Comparison of ENCODE assay signal across 14 mouse cellular contexts in genomic region chr7:51339841-51340540, GRCm38 (mm10).
DNase-seq lines count a peak whose midpoint lies in the region; ATAC-seq and TF ChIP-seq lines count a peak whose summit lies in the region.
"Had no signal": no experiment of that assay in that cellular context is flagged by ENCODE, and none has a peak within 500 bp of the region (broad histone marks: within the 10 kb centered on the region; RNA-seq: fewer than 3 reads in every experiment).

No protein-coding gene starts in this region.

- H3K9me3 ChIP-seq in kidney, embryonic 16.5 days (ENCODE audit: low read length) = no peaks in the 10 kb centered on the region
- no peaks in the 10 kb centered on the region for H3K9me3 ChIP-seq in midbrain, embryonic 14.5 days (ENCODE audit: control insufficient read depth, low read length)
- H3K9me3 ChIP-seq in midbrain, embryonic 10.5 days (replicated peaks) = no peaks in the 10 kb centered on the region
- no peaks in the 10 kb centered on the region for H3K9me3 ChIP-seq in kidney, postnatal 0 days (replicated peaks; ENCODE audit: low read length)
- H3K9me3 ChIP-seq: forebrain, embryonic 12.5 days; heart, embryonic 15.5 days had no signal

- no peak for ATAC-seq in kidney, embryonic 16.5 days (ENCODE audit: low FRiP score, low TSS enrichment)
- peak; percentile 66; the same call in 1 of the 2 replicates for ATAC-seq in midbrain, embryonic 14.5 days (ENCODE audit: low FRiP score, low TSS enrichment)
- ATAC-seq in kidney, postnatal 0 days (replicated peaks; ENCODE audit: low FRiP score, low read depth) = peak; percentile 72; the same call in 1 of the 2 replicates
- no peak for ATAC-seq in megakaryocyte, adult 5-6 weeks (ENCODE audit: poor library complexity, severe bottlenecking)

- WGBS in kidney, embryonic 16.5 days = 68% methylated on average over 7 of the region's 7 CpGs
- WGBS in midbrain, embryonic 14.5 days = 70% methylated on average over 7 of the region's 7 CpGs
- WGBS in midbrain, embryonic 10.5 days = 84% methylated on average over 7 of the region's 7 CpGs
- WGBS in kidney, postnatal 0 days = 66% methylated on average over 7 of the region's 7 CpGs

- no peak overlapping the region for H3K4me2 ChIP-seq in kidney, embryonic 16.5 days (replicated peaks; ENCODE audit: low read depth, low read length)
- H3K4me2 ChIP-seq in midbrain, embryonic 14.5 days (ENCODE audit: low read length) = no peak overlapping the region
- H3K4me2 ChIP-seq in kidney, postnatal 0 days (ENCODE audit: low read length) = no peak overlapping the region
- H3K4me2 ChIP-seq: forebrain, embryonic 12.5 days; heart, embryonic 15.5 days had no signal

- H3K4me3 ChIP-seq in kidney, embryonic 16.5 days (ENCODE audit: low read length) = no peak overlapping the region
- no peak overlapping the region for H3K4me3 ChIP-seq in midbrain, embryonic 14.5 days (replicated peaks; ENCODE audit: low read depth, low read length)
- H3K4me3 ChIP-seq in midbrain, embryonic 10.5 days = no peak overlapping the region
- H3K4me3 ChIP-seq in kidney, postnatal 0 days (replicated peaks; ENCODE audit: low read depth, low read length) = no peak overlapping the region
- H3K4me3 ChIP-seq: forebrain, embryonic 12.5 days; heart, embryonic 15.5 days had no signal

- H3K27me3 ChIP-seq in kidney, embryonic 16.5 days (ENCODE audit: insufficient read depth, low read length) = no peaks in the 10 kb centered on the region
- H3K27me3 ChIP-seq in midbrain, embryonic 14.5 days (ENCODE audit: control insufficient read depth, insufficient read depth, low read length) = no peaks in the 10 kb centered on the region
- no peaks in the 10 kb centered on the region for H3K27me3 ChIP-seq in midbrain, embryonic 10.5 days (ENCODE audit: low read depth, poor library complexity, severe bottlenecking)
- no peaks in the 10 kb centered on the region for H3K27me3 ChIP-seq in kidney, postnatal 0 days (ENCODE audit: insufficient read depth, low read length)
- H3K27me3 ChIP-seq: forebrain, embryonic 12.5 days; heart, embryonic 15.5 days had no signal

- no peak overlapping the region for H3K9ac ChIP-seq in kidney, embryonic 16.5 days (replicated peaks; ENCODE audit: low read length)
- no peak overlapping the region for H3K9ac ChIP-seq in midbrain, embryonic 14.5 days (replicated peaks; ENCODE audit: low read length)
- no peak overlapping the region for H3K9ac ChIP-seq in kidney, postnatal 0 days (ENCODE audit: low read depth, low read length)
- H3K9ac ChIP-seq: forebrain, embryonic 12.5 days; heart, embryonic 15.5 days; liver, embryonic 14.5 days had no signal

- no peaks in the 10 kb centered on the region for H3K4me1 ChIP-seq in kidney, embryonic 16.5 days (ENCODE audit: insufficient read depth, low read length)
- H3K4me1 ChIP-seq in midbrain, embryonic 14.5 days (ENCODE audit: control insufficient read depth, insufficient read depth, low read length) = no peaks in the 10 kb centered on the region
- H3K4me1 ChIP-seq in midbrain, embryonic 10.5 days = no peaks in the 10 kb centered on the region
- H3K4me1 ChIP-seq in kidney, postnatal 0 days (replicated peaks; ENCODE audit: insufficient read depth, low read length) = no peaks in the 10 kb centered on the region
- H3K4me1 ChIP-seq: forebrain, embryonic 12.5 days; heart, embryonic 15.5 days had no signal

- DNase-seq in kidney, adult 11 months = peak; percentile 49
- DNase-seq in midbrain, embryonic 14.5 days = peak; percentile 51
- no peak for DNase-seq in midbrain, embryonic 10.5 days (ENCODE audit: low spot score)
- DNase-seq in kidney, postnatal 0 days (ENCODE audit: low spot score) = no peak
- DNase-seq in adrenal gland, adult 8-10 months = no peak
- DNase-seq: adrenal gland, postnatal 14 days; cerebellum, adult 11 months; gastrocnemius, postnatal 14 days; lung, postnatal 4 days had no signal

- TF ChIP-seq CTCF in kidney, postnatal 0 days (IDR thresholded peaks at IDR 0.05; ENCODE audit: low read depth) = no peak

- H3K36me3 ChIP-seq in kidney, embryonic 16.5 days (ENCODE audit: insufficient read depth, low read length) = no peaks in the 10 kb centered on the region
- H3K36me3 ChIP-seq in midbrain, embryonic 14.5 days (ENCODE audit: control insufficient read depth, insufficient read depth, low read length) = no peaks in the 10 kb centered on the region
- no peaks in the 10 kb centered on the region for H3K36me3 ChIP-seq in midbrain, embryonic 10.5 days
- H3K36me3 ChIP-seq in kidney, postnatal 0 days (ENCODE audit: insufficient read depth, low read length) = no peaks in the 10 kb centered on the region
- H3K36me3 ChIP-seq: forebrain, embryonic 12.5 days; heart, embryonic 15.5 days had no signal

- no peak overlapping the region for H3K27ac ChIP-seq in kidney, embryonic 16.5 days (ENCODE audit: low read length)
- no peak overlapping the region for H3K27ac ChIP-seq in midbrain, embryonic 14.5 days (replicated peaks; ENCODE audit: low read depth, low read length)
- no peak overlapping the region for H3K27ac ChIP-seq in midbrain, embryonic 10.5 days (replicated peaks)
- H3K27ac ChIP-seq in kidney, postnatal 0 days = no peak overlapping the region
- H3K27ac ChIP-seq: forebrain, embryonic 12.5 days; heart, embryonic 15.5 days; liver, embryonic 14.5 days had no signal

Comparison
In these comparisons a context has a peak if more than half of its experiments do, and no peak if none do; other contexts are left out.
1. DNase-seq: peak in kidney, adult 11 months (single experiment) and midbrain, embryonic 14.5 days (single experiment); none in midbrain, embryonic 10.5 days (single experiment), kidney, postnatal 0 days (single experiment) and adrenal gland, adult 8-10 months (single experiment).
2. ATAC-seq: peak in midbrain, embryonic 14.5 days (single experiment) and kidney, postnatal 0 days (single experiment); none in kidney, embryonic 16.5 days (single experiment) and megakaryocyte, adult 5-6 weeks (single experiment).